Mouse (Mus musculus): Measurements from ENCODE around the gene Kptn. TPM values are rescaled to one million over a fixed set of nuclear protein-coding genes. Genes with fewer than 3 reads are reported as not detected.

Gene Kptn
- polyA plus RNA-seq, 1 experiment from 2014 or later, result 32.3 TPM

DNA sequence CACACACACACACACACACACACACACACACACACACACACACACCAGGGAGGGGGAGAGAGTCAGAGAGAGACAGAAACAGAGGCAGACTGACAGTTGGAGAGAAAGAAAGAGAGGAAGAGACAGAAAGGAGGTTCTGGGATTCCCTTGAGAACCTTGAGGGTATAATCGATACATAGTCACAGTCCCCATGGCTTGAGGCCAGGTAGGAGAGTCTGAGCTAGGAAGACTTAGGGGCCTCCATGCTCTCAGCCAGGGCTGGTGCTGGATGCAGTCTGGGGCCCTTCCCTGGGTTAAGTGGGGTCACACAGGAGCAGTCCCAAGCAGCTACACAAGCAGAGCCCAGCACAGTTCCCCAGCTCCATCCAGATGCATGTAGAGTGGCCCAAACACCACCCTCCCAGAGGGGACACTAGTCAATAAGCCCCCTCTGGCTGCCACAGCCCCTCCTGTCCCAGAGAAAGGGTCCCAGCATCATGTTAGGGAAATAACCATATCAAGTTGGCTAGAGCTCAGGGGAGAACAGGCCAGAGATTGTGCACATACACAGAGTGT lies 53.0 kb downstream of the Kptn start:
- 0 out of 2 replicates have a peak, but pooled peaks cover 4% of the 10 kb centered on the region for H3K27me3 ChIP-seq
- no peak overlapping the region for H3K4me2 ChIP-seq (replicated peaks)
- peak overlapping the region; percentile 73 for H3K27ac ChIP-seq (replicated peaks)
- peaks cover 5% of the 10 kb centered on the region; the same call in 1 of the 2 replicates for H3K36me3 ChIP-seq
- whole genome bisulfite sequencing, result 63% methylated on average over 1 of the region's 1 CpGs
- no peak overlapping the region for H3K4me3 ChIP-seq
- H3K4me1 ChIP-seq, result peaks cover 39% of the 10 kb centered on the region
- peak overlapping the region; percentile 50; the same call in 1 of the 2 replicates for H3K9ac ChIP-seq (replicated peaks)
- ATAC-seq (ENCODE audit: low FRiP score, low read depth), result no peak
- peaks cover 6% of the 10 kb centered on the region; the same call in 1 of the 2 replicates for H3K9me3 ChIP-seq

DNA sequence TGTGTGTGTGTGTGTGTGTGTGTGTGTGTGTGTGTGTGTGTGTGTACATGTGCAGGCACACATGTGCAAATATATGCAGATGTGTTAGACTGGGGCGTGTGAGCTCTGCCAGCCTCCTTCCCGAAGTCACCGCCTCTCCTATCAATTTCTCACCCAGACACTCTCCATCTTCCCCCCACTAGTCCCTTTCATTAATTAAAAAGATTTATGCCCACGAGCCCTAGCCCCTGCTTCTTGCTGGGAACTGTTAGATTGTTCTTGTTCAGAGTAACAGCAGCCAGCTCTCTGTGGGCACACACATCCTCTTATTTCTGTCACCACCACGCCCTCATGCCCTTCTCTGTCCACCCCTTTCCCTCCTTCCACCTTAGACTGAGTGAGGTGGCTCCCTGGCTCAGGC lies 53.5 kb downstream of the Kptn start:
- Histone ChIP-seq H3K4me1 (peaks cover 39% of the 10 kb centered on the region), H3K27ac (replicated peaks) (peak overlapping the region; percentile 68; the same call in 1 of the 2 replicates), H3K4me2 (replicated peaks) (peak overlapping the region; percentile 15; the same call in 1 of the 2 replicates), H3K4me3 (no peak overlapping the region), H3K9ac (replicated peaks) (peak overlapping the region; percentile 50; the same call in 1 of the 2 replicates), H3K9me3 (0 out of 2 replicates have a peak, but pooled peaks cover 3% of the 10 kb centered on the region), H3K27me3 (0 out of 2 replicates have a peak, but pooled peaks cover 4% of the 10 kb centered on the region), H3K36me3 (peaks cover 10% of the 10 kb centered on the region; the same call in 1 of the 2 replicates)
- ATAC-seq (ENCODE audit: low FRiP score, low read depth), result no peak
- WGBS, result 55% methylated on average over 5 of the region's 5 CpGs

DNA sequence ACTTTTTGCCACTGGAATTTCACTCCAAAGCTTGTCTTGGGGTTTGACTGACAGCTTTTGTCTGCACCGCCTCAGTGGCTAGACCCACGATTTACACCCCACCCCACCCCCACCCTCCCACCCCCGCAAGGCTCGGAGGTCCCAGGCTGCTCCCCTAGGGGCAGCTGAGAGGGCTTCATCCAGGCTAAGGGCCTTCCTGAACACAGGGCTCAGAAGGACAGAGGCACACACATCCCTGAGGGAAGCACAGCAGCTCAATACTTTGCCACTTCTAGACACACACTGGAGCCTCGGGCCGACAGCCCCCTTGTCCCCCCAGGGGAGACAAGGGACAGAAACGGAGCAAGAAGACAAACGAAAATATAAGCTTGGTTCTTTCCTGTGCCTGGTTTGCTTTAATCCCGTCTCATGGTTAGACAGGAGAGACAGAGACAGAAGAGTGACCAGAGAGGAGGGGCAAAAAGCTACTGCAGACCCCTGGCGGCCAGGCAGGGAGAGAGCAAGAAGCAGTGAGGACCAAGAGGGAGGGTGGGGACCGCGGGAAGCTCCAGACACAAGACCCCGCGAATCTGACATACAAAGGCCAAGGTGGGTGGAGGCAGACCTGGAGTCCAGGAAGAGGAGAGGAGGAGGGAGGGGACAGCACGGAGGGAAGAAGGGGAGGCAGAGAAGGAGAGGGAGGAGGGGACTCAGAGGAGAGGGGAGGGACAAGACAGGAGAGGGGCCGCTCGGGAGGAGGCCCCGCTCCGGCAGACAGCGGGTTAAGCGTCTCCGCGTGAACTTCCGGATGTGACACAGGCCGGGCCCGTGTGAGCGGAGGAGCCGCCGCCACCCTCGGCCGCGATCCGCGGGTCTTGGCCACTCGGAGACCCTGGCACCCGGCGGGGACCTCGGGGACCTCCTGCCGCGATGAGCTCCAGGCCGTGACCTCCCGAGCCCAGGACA lies 55.2 kb downstream of the Kptn start, which contains the start of gene Meis3:
TSS of gene Meis3 (plus strand) at position 494 of the 945 bp plus-strand sequence.
- peak; percentile 93 for ATAC-seq (ENCODE audit: low FRiP score, low read depth)
- Histone ChIP-seq H3K27ac (replicated peaks) (peak within 1 kb of the TSS; percentile 72), H3K36me3 (peaks cover 27% of the 10 kb centered on the region), H3K27me3 (0 out of 2 replicates have a peak, but pooled peaks cover 4% of the 10 kb centered on the region), H3K4me3 (peak within 1 kb of the TSS; percentile 70), H3K4me2 (replicated peaks) (peak within 1 kb of the TSS; percentile 69), H3K9me3 (no peaks in the 10 kb centered on the region), H3K9ac (replicated peaks) (peak within 1 kb of the TSS; percentile 73), H3K4me1 (peaks cover 39% of the 10 kb centered on the region)
- under 1% methylated on average over 30 of the region's 42 CpGs for WGBS

DNA sequence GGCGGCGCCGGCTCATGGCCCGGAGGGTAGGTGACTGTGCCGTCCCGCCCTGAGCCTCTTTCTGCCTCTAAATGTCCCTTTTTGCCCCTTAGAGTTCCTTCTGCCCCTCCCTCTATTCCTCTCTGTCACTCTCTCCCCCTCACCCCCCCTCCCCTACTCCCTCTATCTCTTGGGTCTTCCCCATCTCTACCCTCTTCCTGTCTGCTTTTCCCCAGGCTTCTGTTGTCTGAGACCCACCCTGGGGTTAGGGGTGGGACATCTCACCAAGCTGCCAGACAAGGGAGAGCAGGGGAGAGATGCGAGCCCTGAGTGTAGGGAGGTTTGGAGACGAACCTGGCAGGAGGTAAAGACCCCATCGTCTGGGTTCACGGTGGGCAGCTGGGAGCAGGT lies 55.8 kb downstream of the Kptn start:
- peaks cover 34% of the 10 kb centered on the region for H3K36me3 ChIP-seq
- ATAC-seq (ENCODE audit: low FRiP score, low read depth), result no peak; the same call in 1 of the 2 replicates
- 0 out of 2 replicates have a peak, but pooled peaks cover 4% of the 10 kb centered on the region for H3K27me3 ChIP-seq
- peaks cover 39% of the 10 kb centered on the region for H3K4me1 ChIP-seq
- whole genome bisulfite sequencing, result 0% methylated on average over 10 of the region's 10 CpGs
- peak overlapping the region; percentile 72 for H3K27ac ChIP-seq (replicated peaks)
- H3K9me3 ChIP-seq, result no peaks in the 10 kb centered on the region
- H3K4me2 ChIP-seq (replicated peaks), result peak overlapping the region; percentile 69
- peak overlapping the region; percentile 70 for H3K4me3 ChIP-seq
- peak overlapping the region; percentile 73 for H3K9ac ChIP-seq (replicated peaks)

Other genes with a start within 250 kb of the Kptn start
- 0.58 and 0.94 TPM in 2 replicates for gene Crx, start 239.9 kb upstream of the Kptn start, polyA plus RNA-seq (2016; fragmentation: Nextera tagmentation; extraction: Ambion mirVana)
- 0.51 and 0.73 TPM in 2 replicates for gene Crxos, start 237.3 kb upstream of the Kptn start, polyA plus RNA-seq (2016; fragmentation: Nextera tagmentation; extraction: Ambion mirVana)
- gene Selenow, start 197.5 kb upstream of the Kptn start, polyA plus RNA-seq (2016; fragmentation: Nextera tagmentation; extraction: Ambion mirVana), result 1,059 and 1,095 TPM in 2 replicates
- gene Nop53, start 173.8 kb upstream of the Kptn start, polyA plus RNA-seq (2016; fragmentation: Nextera tagmentation; extraction: Ambion mirVana), result 162 and 183 TPM in 2 replicates
- 7.0 and 8.5 TPM in 2 replicates for gene Ehd2, start 152.3 kb upstream of the Kptn start, polyA plus RNA-seq (2016; fragmentation: Nextera tagmentation; extraction: Ambion mirVana)
- 10.0 and 10.3 TPM in 2 replicates for gene Bicra, start 72.0 kb upstream of the Kptn start, polyA plus RNA-seq (2016; fragmentation: Nextera tagmentation; extraction: Ambion mirVana)
- gene Zfp541, start 58.1 kb upstream of the Kptn start, polyA plus RNA-seq (2016; fragmentation: Nextera tagmentation; extraction: Ambion mirVana), result not detected in 2 replicates
- 167 and 196 TPM in 2 replicates for gene Napa, start 21.4 kb upstream of the Kptn start, polyA plus RNA-seq (2016; fragmentation: Nextera tagmentation; extraction: Ambion mirVana)
- 0.48 and 0.55 TPM in 2 replicates for gene Slc8a2, start 9.9 kb downstream of the Kptn start, polyA plus RNA-seq (2016; fragmentation: Nextera tagmentation; extraction: Ambion mirVana)
- 123 and 128 TPM in 2 replicates for gene Meis3, start 55.2 kb downstream of the Kptn start, polyA plus RNA-seq (2016; fragmentation: Nextera tagmentation; extraction: Ambion mirVana)
- 18.9 and 19.0 TPM in 2 replicates for gene Dhx34, start 102.1 kb downstream of the Kptn start, polyA plus RNA-seq (2016; fragmentation: Nextera tagmentation; extraction: Ambion mirVana)
- 0.11 TPM in 1 of 2 replicates, not detected in the other for gene C5ar2, start 124.3 kb downstream of the Kptn start, polyA plus RNA-seq (2016; fragmentation: Nextera tagmentation; extraction: Ambion mirVana)
- 1.3 and 1.5 TPM in 2 replicates for gene C5ar1, start 139.6 kb downstream of the Kptn start, polyA plus RNA-seq (2016; fragmentation: Nextera tagmentation; extraction: Ambion mirVana)
- 20.5 and 20.6 TPM in 2 replicates for gene Inafm1, start 153.7 kb downstream of the Kptn start, polyA plus RNA-seq (2016; fragmentation: Nextera tagmentation; extraction: Ambion mirVana)
- gene Ccdc9, start 166.9 kb downstream of the Kptn start, polyA plus RNA-seq (2016; fragmentation: Nextera tagmentation; extraction: Ambion mirVana), result 43.2 and 48.8 TPM in 2 replicates
- gene Bbc3, start 188.5 kb downstream of the Kptn start, polyA plus RNA-seq (2016; fragmentation: Nextera tagmentation; extraction: Ambion mirVana), result 17.3 and 18.9 TPM in 2 replicates

All from midbrain, embryonic 12.5 days (tissue).